Mouse (Mus musculus) heart, embryonic 13.5 days (tissue): ENCODE measurements around the gene Itsn1. TPM values are rescaled to one million over a fixed set of nuclear protein-coding genes. Genes with fewer than 3 reads are reported as not detected.

ENCODE experiments used
- ATAC-seq: fragments of 200-750 bp; cut with Nextera tagmentation; 2 replicates; pipeline ENCODE4 v1.8.0; 2017; ENCODE audit warnings: moderate TSS enrichment; ENCODE audit not compliant: insufficient number of reproducible peaks, low FRiP score, low TSS enrichment; ENCODE audit errors: extremely low read depth
- H3K27ac ChIP-seq: fragments of 300-500 bp; sonication (generic); replicated peaks from 2 replicates; pipeline ENCODE4 v1.5.1; 2015; ENCODE audit warnings: moderate library complexity, mild to moderate bottlenecking, inconsistent platforms
- H3K27me3 ChIP-seq: fragments of 300-500 bp; sonication (generic); replicated peaks from 2 replicates; pipeline ENCODE4 v1.6.1; 2015; ENCODE audit warnings: mild to moderate bottlenecking, inconsistent platforms
- H3K36me3 ChIP-seq: fragments of 300-500 bp; sonication (generic); 2 replicates; pipeline ENCODE4 v1.6.1; 2015; ENCODE audit warnings: mild to moderate bottlenecking, inconsistent platforms
- H3K4me1 ChIP-seq: fragments of 300-500 bp; sonication (generic); 2 replicates; pipeline ENCODE4 v1.6.1; 2015; ENCODE audit warnings: inconsistent platforms
- H3K4me2 ChIP-seq: fragments of 300-500 bp; sonication (generic); 2 replicates; pipeline ENCODE4 v1.6.1; 2015; ENCODE audit warnings: inconsistent platforms, mild to moderate bottlenecking, moderate library complexity
- H3K4me3 ChIP-seq: fragments of 300-500 bp; sonication (generic); 2 replicates; pipeline ENCODE4 v1.5.1; 2015; ENCODE audit warnings: moderate library complexity, mild to moderate bottlenecking, inconsistent platforms
- H3K9ac ChIP-seq: fragments of 300-500 bp; sonication (generic); 2 replicates; pipeline ENCODE4 v1.6.1; 2015; ENCODE audit warnings: inconsistent platforms, mild to moderate bottlenecking, moderate library complexity
- H3K9me3 ChIP-seq: fragments of 300-500 bp; sonication (generic); 2 replicates; pipeline ENCODE4 v1.6.1; 2016; ENCODE audit warnings: inconsistent platforms
- WGBS: fragments of 180-500 bp; shearing (Covaris S2); methylation state at CpG from one replicate; pipeline ENCODE4 v1.1.7; 2015; ENCODE audit warnings: mixed read lengths; 5-methylcytosine and 5-hydroxymethylcytosine counted together
- polyA plus RNA-seq: library from polyadenylated mRNA; unstranded; fragments of >200 nt; fragmentation: Nextera tagmentation; extraction: Ambion mirVana; gene quantifications from 2 replicates; pipeline ENCODE4 v1.2.1, GENCODE M21; 2015

The Itsn1 gene
- 19.5 and 20.0 TPM in 2 replicates for polyA plus RNA-seq

DNA sequence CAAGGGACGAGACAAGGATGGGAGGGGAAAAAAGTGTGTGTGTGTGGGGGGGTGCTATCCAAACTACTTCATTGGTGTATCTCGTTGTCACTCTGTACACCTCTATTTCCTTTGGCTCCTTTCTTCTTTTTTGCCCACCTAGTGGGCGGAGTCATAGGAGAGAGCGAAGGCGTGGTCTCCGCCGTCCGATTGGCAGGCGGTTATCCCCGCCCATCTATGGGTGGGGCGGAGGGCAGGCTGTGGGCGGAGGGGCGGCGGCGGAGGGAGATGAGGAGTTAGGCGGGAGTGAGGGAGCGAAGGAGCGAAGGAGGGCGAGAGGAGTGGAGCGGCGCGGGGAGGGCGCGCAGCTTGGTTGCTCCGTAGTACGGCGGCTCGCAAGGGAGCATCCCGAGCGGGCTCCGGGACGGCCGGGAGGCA lies at the start of gene Itsn1:
TSS of gene Itsn1 (plus strand) at position 216 of the 417 bp plus-strand sequence.
- peaks cover 16% of the 10 kb centered on the region for H3K36me3 ChIP-seq
- WGBS: 1% methylated on average over 30 of the region's 33 CpGs
- peak within 1 kb of the TSS; percentile 95 for H3K27ac ChIP-seq
- ATAC-seq: peak; percentile 87
- no peaks in the 10 kb centered on the region for H3K9me3 ChIP-seq
- peak within 1 kb of the TSS; percentile 86 for H3K4me2 ChIP-seq
- peak within 1 kb of the TSS; percentile 92 for H3K4me3 ChIP-seq
- peaks cover 29% of the 10 kb centered on the region for H3K4me1 ChIP-seq
- H3K27me3 ChIP-seq: no peaks in the 10 kb centered on the region
- peak within 1 kb of the TSS; percentile 98 for H3K9ac ChIP-seq

DNA sequence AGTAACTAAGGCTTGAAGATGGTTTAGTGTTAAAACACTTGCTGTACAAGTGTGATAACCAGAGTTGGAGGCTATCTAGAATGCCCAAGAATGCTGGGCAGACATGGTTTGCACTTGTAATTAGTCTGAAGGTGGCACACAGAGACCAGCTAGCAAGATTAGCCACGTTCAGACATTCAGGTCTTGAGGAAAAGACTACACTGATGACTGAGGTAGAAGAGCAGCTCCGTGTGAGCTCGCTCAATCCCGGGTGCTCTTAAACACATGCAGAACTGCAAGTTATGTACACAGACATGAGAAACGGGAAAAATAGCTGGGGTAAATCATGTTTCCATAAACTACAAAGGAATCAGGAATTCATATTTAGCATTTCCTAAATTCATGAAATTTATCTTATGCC lies 48.4 kb upstream of the Itsn1 start:
- Histone ChIP-seq H3K9ac (no peak overlapping the region), H3K9me3 (no peaks in the 10 kb centered on the region), H3K4me3 (no peak overlapping the region), H3K27me3 (no peaks in the 10 kb centered on the region), H3K36me3 (peaks cover 97% of the 10 kb centered on the region), H3K27ac (no peak overlapping the region), H3K4me2 (no peak overlapping the region), H3K4me1 (no peaks in the 10 kb centered on the region)
- no peak for ATAC-seq
- WGBS: 77% methylated on average over 5 of the region's 5 CpGs

DNA sequence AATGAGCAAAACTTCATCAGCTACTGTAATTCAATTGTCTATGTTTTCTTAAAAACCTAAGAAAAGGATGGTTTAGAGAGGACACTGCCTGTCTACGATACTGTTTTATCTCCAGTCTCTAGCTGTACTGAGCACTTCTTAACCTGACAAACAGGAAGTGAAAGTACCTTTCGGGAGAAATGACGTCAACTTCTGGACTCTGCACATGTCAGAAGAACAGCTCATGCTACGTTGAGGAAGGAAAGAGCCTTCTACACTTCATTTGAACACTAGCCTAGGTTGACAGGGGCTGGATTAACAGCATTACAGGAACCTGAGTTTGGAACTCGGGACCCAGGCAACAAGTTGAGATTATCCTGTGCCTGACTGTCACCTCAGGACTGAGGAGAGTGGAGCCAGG lies 43.6 kb upstream of the Itsn1 start:
- Histone ChIP-seq H3K4me2 (no peak overlapping the region), H3K9me3 (no peaks in the 10 kb centered on the region), H3K27me3 (no peaks in the 10 kb centered on the region), H3K36me3 (peaks cover 56% of the 10 kb centered on the region), H3K4me1 (peaks cover 23% of the 10 kb centered on the region), H3K9ac (no peak overlapping the region), H3K4me3 (no peak overlapping the region), H3K27ac (no peak overlapping the region)
- WGBS: 75% methylated on average over 5 of the region's 5 CpGs
- ATAC-seq: no peak

GRCm38 (mm10) chr16:91686369-91686768 lies 42.7 kb upstream of the Itsn1 start:
- no peak overlapping the region for H3K4me3 ChIP-seq
- no peaks in the 10 kb centered on the region for H3K27me3 ChIP-seq
- no peak overlapping the region for H3K9ac ChIP-seq
- peaks cover 23% of the 10 kb centered on the region for H3K4me1 ChIP-seq
- H3K4me2 ChIP-seq: 0 out of 2 replicates have a peak overlapping the region, but pooled peaks have one; percentile 9
- H3K36me3 ChIP-seq: peaks cover 48% of the 10 kb centered on the region
- H3K9me3 ChIP-seq: no peaks in the 10 kb centered on the region
- no peak overlapping the region for H3K27ac ChIP-seq
- ATAC-seq: no peak
- 78% methylated on average over 5 of the region's 5 CpGs for WGBS

GRCm38 (mm10) chr16:91688023-91688618 lies 41.0 kb upstream of the Itsn1 start:
- Histone ChIP-seq H3K4me1 (peaks cover 23% of the 10 kb centered on the region), H3K4me2 (peak overlapping the region; percentile 91), H3K4me3 (peak overlapping the region; percentile 94), H3K36me3 (peaks cover 31% of the 10 kb centered on the region), H3K9me3 (no peaks in the 10 kb centered on the region), H3K27ac (peak overlapping the region; percentile 89), H3K9ac (peak overlapping the region; percentile 95), H3K27me3 (no peaks in the 10 kb centered on the region)
- peak; percentile 51 for ATAC-seq
- WGBS: under 1% methylated on average over 51 of the region's 51 CpGs

- H3K27me3 ChIP-seq: no peaks in the 10 kb centered on the region
- peak within 1 kb of the TSS; percentile 89 for H3K27ac ChIP-seq
- H3K9me3 ChIP-seq: no peaks in the 10 kb centered on the region
- peak within 1 kb of the TSS; percentile 95 for H3K9ac ChIP-seq
- H3K4me1 ChIP-seq: peaks cover 23% of the 10 kb centered on the region
- H3K4me3 ChIP-seq: peak within 1 kb of the TSS; percentile 94
- peaks cover 29% of the 10 kb centered on the region for H3K36me3 ChIP-seq
- peak within 1 kb of the TSS; percentile 91 for H3K4me2 ChIP-seq
- peak; percentile 97 for ATAC-seq
- WGBS: under 1% methylated on average over 70 of the region's 71 CpGs
Observed at GRCm38 (mm10) chr16:91688619-91689334, 40.3 kb upstream of the Itsn1 start, which contains the start of gene Donson. Gene Donson (minus strand): TSS chr16:91688770.

DNA sequence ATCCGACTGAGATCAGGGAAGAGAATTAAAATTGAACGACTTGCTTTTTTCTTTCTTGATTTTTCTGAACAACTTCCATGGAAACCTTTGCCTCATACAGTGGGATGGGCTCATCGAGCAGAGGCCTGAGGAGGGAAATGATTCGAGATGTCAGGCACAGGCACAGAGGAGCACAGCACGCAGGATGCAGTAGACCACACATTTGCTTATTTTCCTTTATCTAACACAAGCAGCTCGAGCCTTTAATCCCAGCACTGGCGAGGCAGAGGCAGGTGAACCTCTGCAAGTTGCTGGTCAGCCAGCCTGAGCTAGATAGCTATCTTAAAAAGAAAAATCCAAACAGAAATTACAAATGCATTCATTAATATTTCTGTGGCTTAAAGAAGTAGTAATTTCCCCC lies 39.3 kb upstream of the Itsn1 start:
- ATAC-seq: no peak
- H3K4me2 ChIP-seq: peak overlapping the region; percentile 91
- H3K4me1 ChIP-seq: peaks cover 24% of the 10 kb centered on the region
- H3K9me3 ChIP-seq: no peaks in the 10 kb centered on the region
- 0 out of 2 replicates have a peak overlapping the region, but pooled peaks have one; percentile 24 for H3K27ac ChIP-seq
- peak overlapping the region; percentile 57 for H3K9ac ChIP-seq
- H3K4me3 ChIP-seq: peak overlapping the region; percentile 94
- H3K36me3 ChIP-seq: peaks cover 22% of the 10 kb centered on the region
- no peaks in the 10 kb centered on the region for H3K27me3 ChIP-seq
- WGBS: 41% methylated on average over 7 of the region's 7 CpGs

DNA sequence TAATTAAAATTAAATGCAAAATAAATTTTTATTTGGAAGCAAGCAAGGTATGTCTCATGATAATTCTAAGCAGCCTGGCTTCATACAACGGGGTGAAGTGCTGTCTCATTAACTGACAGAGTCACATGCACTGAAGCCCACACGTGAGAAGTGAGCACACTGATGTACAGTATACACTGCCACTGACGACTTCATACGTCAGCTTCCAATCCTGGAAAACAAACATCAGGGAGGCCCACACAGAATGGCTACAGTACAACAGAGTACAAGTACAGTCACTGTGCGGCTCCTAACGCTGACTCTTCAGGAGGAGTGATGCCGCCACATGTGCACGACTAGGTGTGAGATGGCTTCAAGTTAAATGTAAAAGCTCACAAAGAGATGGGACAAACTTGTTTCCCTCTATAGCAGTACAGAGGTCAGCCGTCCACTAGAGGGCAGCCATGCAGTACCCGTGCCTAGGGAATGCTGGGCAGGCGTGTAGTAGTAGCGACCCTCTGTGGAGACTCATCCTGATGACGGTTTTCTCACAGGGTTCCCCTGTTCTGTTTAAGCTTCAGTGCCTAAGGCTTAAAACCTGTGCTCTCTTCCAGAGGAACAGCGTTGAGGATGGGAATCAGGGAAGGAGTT lies 34.5 kb upstream of the Itsn1 start:
- 27% methylated on average over 14 of the region's 14 CpGs for WGBS
- H3K4me1 ChIP-seq: peaks cover 13% of the 10 kb centered on the region
- no peak overlapping the region for H3K27ac ChIP-seq
- ATAC-seq: peak; percentile 83; the same call in 1 of the 2 replicates
- no peaks in the 10 kb centered on the region for H3K27me3 ChIP-seq
- H3K9ac ChIP-seq: no peak overlapping the region; the same call in 1 of the 2 replicates
- H3K9me3 ChIP-seq: no peaks in the 10 kb centered on the region
- H3K4me2 ChIP-seq: no peak overlapping the region
- H3K36me3 ChIP-seq: peaks cover 41% of the 10 kb centered on the region
- no peak overlapping the region for H3K4me3 ChIP-seq

DNA sequence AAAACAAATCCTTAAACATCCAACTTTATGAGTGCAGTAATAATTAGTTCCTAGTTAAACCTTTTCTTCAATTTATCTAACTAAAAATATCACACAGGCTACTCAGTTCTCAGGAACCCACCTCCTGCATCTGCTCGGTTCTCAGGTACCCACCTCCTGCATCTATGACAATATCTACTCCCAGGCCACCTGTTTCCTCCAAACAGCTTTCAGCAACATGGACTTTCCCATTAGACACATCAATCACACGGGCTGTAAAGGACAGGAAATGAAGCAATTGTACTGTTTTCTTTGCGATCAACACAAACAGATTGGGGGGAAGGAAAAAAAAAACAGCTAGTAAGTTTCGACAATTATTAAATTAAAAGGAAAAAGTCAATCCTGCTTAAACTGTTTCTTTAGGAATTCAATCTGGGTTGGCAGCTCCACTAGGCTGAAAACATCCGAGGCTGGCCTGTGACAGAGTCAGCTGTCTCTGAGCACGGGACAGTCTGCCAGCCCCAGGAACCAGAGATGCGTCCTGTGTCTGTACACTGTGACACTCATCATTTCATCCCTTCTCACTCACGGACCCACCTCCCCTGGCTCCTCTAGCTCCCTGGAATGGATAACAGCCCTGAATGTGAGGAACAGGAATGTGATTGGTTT lies 33.8 kb upstream of the Itsn1 start:
- ATAC-seq: no peak
- 56% methylated on average over 8 of the region's 8 CpGs for WGBS
- peak overlapping the region; percentile 51 for H3K9ac ChIP-seq
- H3K36me3 ChIP-seq: peaks cover 48% of the 10 kb centered on the region
- H3K4me2 ChIP-seq: no peak overlapping the region
- no peaks in the 10 kb centered on the region for H3K9me3 ChIP-seq
- no peak overlapping the region for H3K4me3 ChIP-seq
- H3K4me1 ChIP-seq: peaks cover 8% of the 10 kb centered on the region; the same call in 1 of the 2 replicates
- no peaks in the 10 kb centered on the region for H3K27me3 ChIP-seq
- no peak overlapping the region for H3K27ac ChIP-seq

GRCm38 (mm10) chr16:91698995-91699394 lies 30.1 kb upstream of the Itsn1 start:
- no peak overlapping the region for H3K4me2 ChIP-seq
- WGBS: 87% methylated on average over 1 of the region's 1 CpGs

GRCm38 (mm10) chr16:91701908-91702307 lies 27.2 kb upstream of the Itsn1 start:
- Histone ChIP-seq H3K9me3 (no peaks in the 10 kb centered on the region), H3K9ac (no peak overlapping the region), H3K4me2 (no peak overlapping the region), H3K4me1 (no peaks in the 10 kb centered on the region), H3K27me3 (no peaks in the 10 kb centered on the region), H3K4me3 (no peak overlapping the region), H3K27ac (no peak overlapping the region), H3K36me3 (peaks cover 86% of the 10 kb centered on the region)
- no peak for ATAC-seq
- WGBS: 78% methylated on average over 13 of the region's 13 CpGs

More at GRCm38 (mm10) chr16:91698995-91699394, 30.1 kb upstream of the Itsn1 start:
- Histone ChIP-seq H3K27me3 (no peaks in the 10 kb centered on the region), H3K9me3 (no peaks in the 10 kb centered on the region), H3K4me1 (peaks cover 8% of the 10 kb centered on the region; the same call in 1 of the 2 replicates), H3K36me3 (peaks cover 73% of the 10 kb centered on the region), H3K9ac (no peak overlapping the region), H3K27ac (no peak overlapping the region), H3K4me3 (no peak overlapping the region)
- no peak for ATAC-seq
